Mouse (Mus musculus) E14TG2a.4 (cell line): ENCODE measurements around the gene Cnpy2.

Experiments used
- CTCF ChIP-seq: conservative IDR thresholded peaks from 2 replicates; pipeline ENCODE4 v1.5.1; 2014; ENCODE audit warnings: low read length
- POU5F1 ChIP-seq: IDR thresholded peaks from 2 replicates; pipeline ENCODE4 v1.6.1; 2014; ENCODE audit warnings: low read length, borderline replicate concordance

DNA sequence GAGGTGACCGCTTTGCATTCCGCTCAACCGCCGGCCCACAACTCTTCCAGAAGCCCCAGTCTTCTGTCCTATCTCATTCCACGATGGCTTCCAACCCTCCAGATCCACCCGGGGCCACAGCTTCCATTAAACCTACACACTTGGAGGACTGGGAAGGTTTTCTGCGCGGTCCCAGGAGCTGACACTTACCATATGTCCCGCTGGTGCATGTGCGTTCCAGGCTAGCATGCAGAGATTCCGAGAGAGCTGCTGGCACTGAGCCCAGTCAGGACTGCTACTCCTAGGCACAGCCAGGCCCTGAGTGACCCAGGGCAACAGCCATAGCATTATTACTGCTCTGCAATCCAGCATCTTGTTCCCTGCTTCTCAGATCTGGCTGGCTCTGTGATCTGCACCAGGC is 24.6 kb upstream of the Cnpy2 start:
- no peak for TF ChIP-seq CTCF
- no peak for TF ChIP-seq POU5F1
